Mouse (Mus musculus): ENCODE measurements around the gene Zcchc10. TPM values are rescaled to one million over a fixed set of nuclear protein-coding genes. Genes with fewer than 3 reads are reported as not detected.
A peak's percentile ranks its signal among the peaks of the same experiment; 100 is the strongest.
"Not testable (repeated sequence)": the region's sequence is repeated elsewhere in the genome, so short reads cannot be mapped to it uniquely, and the experiment has no call there.

The Zcchc10 gene
- total RNA-seq, 4 experiments from 2014 or later = 7.2 to 13.0 (median 9.8) TPM

GRCm38 (mm10) chr11:53316996-53317395 is 7.5 kb upstream of the Zcchc10 start:
- DNase-seq (ENCODE audit: low spot score in 2 of 2) = no peak

- no peak for DNase-seq (ENCODE audit: low spot score in 2 of 2)
Observed at GRCm38 (mm10) chr11:53318041-53318440, 6.4 kb upstream of the Zcchc10 start.

- not testable (repeated sequence) for DNase-seq (ENCODE audit: low spot score in 2 of 2)
Observed at GRCm38 (mm10) chr11:53318568-53318967, 5.9 kb upstream of the Zcchc10 start.

- not testable (repeated sequence) for DNase-seq (ENCODE audit: low spot score in 2 of 2)
Observed at GRCm38 (mm10) chr11:53319867-53320266, 4.6 kb upstream of the Zcchc10 start.

- no peak for DNase-seq (ENCODE audit: low spot score in 2 of 2)
Observed at GRCm38 (mm10) chr11:53330325-53330724, 5.8 kb downstream of the Zcchc10 start.

GRCm38 (mm10) chr11:53331121-53331520 is 6.6 kb downstream of the Zcchc10 start:
- no peak for DNase-seq (ENCODE audit: low spot score in 2 of 2)

GRCm38 (mm10) chr11:53332076-53332680 is 7.7 kb downstream of the Zcchc10 start:
- DNase-seq (ENCODE audit: low spot score in 2 of 2) = no peak

- DNase-seq (ENCODE audit: low spot score in 2 of 2) = no peak
Observed at GRCm38 (mm10) chr11:53335505-53336181, 11.2 kb downstream of the Zcchc10 start.

GRCm38 (mm10) chr11:53336182-53336571 is 11.7 kb downstream of the Zcchc10 start:
- no peak for DNase-seq (ENCODE audit: low spot score in 2 of 2)

GRCm38 (mm10) chr11:53336924-53337323 is 12.4 kb downstream of the Zcchc10 start:
- DNase-seq (ENCODE audit: low spot score in 2 of 2) = no peak

GRCm38 (mm10) chr11:53337684-53338083 is 13.2 kb downstream of the Zcchc10 start:
- DNase-seq (ENCODE audit: low spot score in 2 of 2) = no peak

- not testable (repeated sequence) for DNase-seq (ENCODE audit: low spot score in 2 of 2)
Observed at GRCm38 (mm10) chr11:53341019-53341418, 16.5 kb downstream of the Zcchc10 start.

GRCm38 (mm10) chr11:53342711-53343110 is 18.2 kb downstream of the Zcchc10 start:
- DNase-seq (ENCODE audit: low spot score in 2 of 2) = no peak

GRCm38 (mm10) chr11:53345328-53345727 is 20.8 kb downstream of the Zcchc10 start:
- DNase-seq (ENCODE audit: low spot score in 2 of 2) = no peak

GRCm38 (mm10) chr11:53345738-53346137 is 21.3 kb downstream of the Zcchc10 start:
- DNase-seq (ENCODE audit: low spot score in 2 of 2) = no peak

GRCm38 (mm10) chr11:53350291-53351223 is 26.1 kb downstream of the Zcchc10 start, which contains the start of gene Aff4:
TSS of gene Aff4 (plus strand) at chr11:53350833.
- DNase-seq (ENCODE audit: low spot score in 2 of 2) = peak; percentile 77 to 92

- peak; percentile 17 to 25 for DNase-seq (ENCODE audit: low spot score in 2 of 2)
Observed at GRCm38 (mm10) chr11:53351224-53351942, 26.9 kb downstream of the Zcchc10 start.

GRCm38 (mm10) chr11:53351943-53352590 is 27.6 kb downstream of the Zcchc10 start:
- no peak for DNase-seq (ENCODE audit: low spot score in 2 of 2)

- DNase-seq (ENCODE audit: low spot score in 2 of 2) = no peak
Observed at GRCm38 (mm10) chr11:53358504-53359155, 34.2 kb downstream of the Zcchc10 start.

GRCm38 (mm10) chr11:53367032-53367431 is 42.6 kb downstream of the Zcchc10 start:
- DNase-seq (ENCODE audit: low spot score in 2 of 2) = no peak
